Mouse (Mus musculus) heart, adult 8-10 months (tissue): ENCODE measurements around the gene Gm3182. TPM values are rescaled to one million over a fixed set of nuclear protein-coding genes. Genes with fewer than 3 reads are reported as not detected.
"Not testable (repeated sequence)": the region's sequence is repeated elsewhere in the genome, so short reads cannot be mapped to it uniquely, and the experiment has no call there.

Experiments used
- DNase-seq: peaks from one replicate; pipeline ENCODE4 v3.0.0; 2022; ENCODE audit warnings: low spot score
- total RNA-seq, 4 experiments: library from RNA; stranded (reverse); gene quantifications; 2 replicates each; pipeline ENCODE4 v1.2.4; 2022

Gm3182 gene
- not detected for total RNA-seq

- DNase-seq, result not testable (repeated sequence)
These were observed at the start of gene Gm3182 for GRCm38 (mm10) chr14:4481445-4481844. Gm3182 (plus strand) TSS chr14:4481745.

DNA sequence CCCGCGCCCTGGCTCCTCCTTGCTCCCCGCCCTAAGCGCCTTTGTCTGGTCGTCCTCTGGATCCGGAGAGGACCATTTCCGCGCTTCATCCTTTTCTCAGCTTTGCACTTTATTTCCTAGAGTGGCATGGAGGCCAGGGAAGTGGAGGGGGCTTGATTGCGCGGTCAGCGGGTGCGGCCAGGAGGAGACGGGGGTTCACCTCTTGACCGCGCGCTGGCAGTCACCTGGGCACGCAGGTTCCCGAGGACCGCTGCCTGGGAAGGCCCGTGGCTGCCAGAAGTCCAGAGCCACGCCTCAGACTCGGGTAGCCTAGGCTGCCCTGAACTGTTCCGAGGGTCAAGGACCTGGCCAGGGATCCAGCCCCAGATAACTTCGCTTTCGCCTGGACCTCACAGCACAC lies 17.9 kb downstream of the Gm3182 start:
- not testable (repeated sequence) for DNase-seq

Other genes starting within 250 kb of the Gm3182 start
- not detected for gene Gm3138, start 232.1 kb upstream of the Gm3182 start, total RNA-seq
- not detected for gene Gm3149, start 164.5 kb upstream of the Gm3182 start, total RNA-seq
- gene 2610042L04Rik, start 147.0 kb upstream of the Gm3182 start, total RNA-seq, result under 1 TPM in 1 of 4 experiments, not detected in 3; 0.19 TPM
- gene Gm3159, start 84.2 kb upstream of the Gm3182 start, total RNA-seq, result not detected
- gene Gm3164, start 66.3 kb upstream of the Gm3182 start, total RNA-seq, result under 1 TPM in 2 of 4 experiments, not detected in 2; 0.19 to 0.22 TPM
- gene Gm3173, start 50.8 kb upstream of the Gm3182 start, total RNA-seq, result under 1 TPM in 1 of 4 experiments, not detected in 3; 0.75 TPM
- not detected for gene Gm3047, start 73.7 kb downstream of the Gm3182 start, total RNA-seq
- not detected for gene Gm8159, start 150.6 kb downstream of the Gm3182 start, total RNA-seq
- gene Gm3239, start 182.4 kb downstream of the Gm3182 start, total RNA-seq, result not detected
- gene Gm7876, start 227.5 kb downstream of the Gm3182 start, total RNA-seq, result not detected
- gene Gm3252, start 245.0 kb downstream of the Gm3182 start, total RNA-seq, result under 1 TPM in 1 of 4 experiments, not detected in 3; 0.20 TPM